Mouse (Mus musculus) gastrocnemius, postnatal 25 days (tissue): ENCODE measurements at regions not wholly inside any gene's neighbourhood (a gene's known extent, or its start where the extent isn't known, plus 50 kb on each side); places are given as distances from the start of the nearest gene placed in this dataset.
"Not testable (repeated sequence)": the region's sequence is repeated elsewhere in the genome, so short reads cannot be mapped to it uniquely, and the experiment has no call there.

Source experiments
- DNase-seq: peaks from one replicate; pipeline ENCODE4 v3.0.0; 2022

- DNase-seq = peak; percentile 23
Observed at GRCm38 (mm10) chr2:147307488-147308386, 54.0 kb upstream of the Pax1 start.

- no peak for DNase-seq
Observed at GRCm38 (mm10) chr2:147306728-147307127, 55.0 kb upstream of the Pax1 start.

- no peak for DNase-seq
Observed at GRCm38 (mm10) chr2:147305262-147305661, 56.5 kb upstream of the Pax1 start.

GRCm38 (mm10) chr2:147300503-147300902, 61.2 kb upstream of the Pax1 start:
- DNase-seq = no peak

GRCm38 (mm10) chr2:147299359-147299758, 62.4 kb upstream of the Pax1 start:
- no peak for DNase-seq

- peak; percentile 21 for DNase-seq
Observed at GRCm38 (mm10) chr2:147298499-147298896, 63.2 kb upstream of the Pax1 start.

GRCm38 (mm10) chr2:147297876-147298498, 63.7 kb upstream of the Pax1 start:
- no peak for DNase-seq

GRCm38 (mm10) chr2:147294926-147295325, 66.8 kb upstream of the Pax1 start:
- DNase-seq = not testable (repeated sequence)

GRCm38 (mm10) chr2:147293294-147293688, 68.4 kb upstream of the Pax1 start:
- DNase-seq = no peak

GRCm38 (mm10) chr2:147292387-147293293, 69.1 kb upstream of the Pax1 start:
- DNase-seq = no peak

GRCm38 (mm10) chr2:147283390-147283789, 78.3 kb upstream of the Pax1 start:
- DNase-seq = no peak

GRCm38 (mm10) chr2:147277636-147278035, 83.6 kb upstream of the Nkx2-2 start:
- no peak for DNase-seq

- no peak for DNase-seq
Observed at GRCm38 (mm10) chr2:147269171-147269570, 75.1 kb upstream of the Nkx2-2 start.

GRCm38 (mm10) chr2:147267901-147268300, 73.9 kb upstream of the Nkx2-2 start:
- DNase-seq = no peak

- no peak for DNase-seq
Observed at GRCm38 (mm10) chr2:147267257-147267656, 73.2 kb upstream of the Nkx2-2 start.

- no peak for DNase-seq
Observed at GRCm38 (mm10) chr2:147256696-147257095, 62.7 kb upstream of the Nkx2-2 start.

- DNase-seq = no peak
Observed at GRCm38 (mm10) chr2:147254944-147255343, 60.9 kb upstream of the Nkx2-2 start.

- no peak for DNase-seq
Observed at GRCm38 (mm10) chr2:147254137-147254536, 60.1 kb upstream of the Nkx2-2 start.

GRCm38 (mm10) chr2:147247981-147248514, 54.0 kb upstream of the Nkx2-2 start:
- no peak for DNase-seq

GRCm38 (mm10) chr2:147247238-147247637, 53.2 kb upstream of the Nkx2-2 start:
- DNase-seq = no peak

- DNase-seq = no peak
Observed at GRCm38 (mm10) chr2:147244406-147244805, 50.4 kb upstream of the Nkx2-2 start.
